Mouse (Mus musculus) neural tube, embryonic 12.5 days (tissue): Measurements from ENCODE around the gene Nin. TPM values are rescaled to one million over a fixed set of nuclear protein-coding genes. Genes with fewer than 3 reads are reported as not detected.

ENCODE experiments used
- ATAC-seq: fragments of 200-750 bp; cut with Nextera tagmentation; 2 replicates; pipeline ENCODE4 v1.8.0; 2017; ENCODE audit warnings: low read depth, mild to moderate bottlenecking, moderate TSS enrichment, moderate library complexity; ENCODE audit not compliant: low FRiP score
- H3K27ac ChIP-seq: fragments of 300-500 bp; sonication (generic); 2 replicates; pipeline ENCODE4 v1.5.1; 2016
- H3K27me3 ChIP-seq: fragments of 300-500 bp; sonication (generic); replicated peaks from 2 replicates; pipeline ENCODE4 v1.6.1; 2016; ENCODE audit warnings: mild to moderate bottlenecking
- H3K36me3 ChIP-seq: fragments of 300-500 bp; sonication (generic); 2 replicates; pipeline ENCODE4 v1.6.1; 2016; ENCODE audit warnings: mild to moderate bottlenecking
- H3K4me1 ChIP-seq: fragments of 300-500 bp; sonication (generic); 2 replicates; pipeline ENCODE4 v1.6.1; 2016
- H3K4me2 ChIP-seq: fragments of 300-500 bp; sonication (generic); replicated peaks from 2 replicates; pipeline ENCODE4 v1.6.1; 2016; ENCODE audit warnings: mild to moderate bottlenecking
- H3K4me3 ChIP-seq: fragments of 300-500 bp; sonication (generic); 2 replicates; pipeline ENCODE4 v1.5.1; 2016
- H3K9ac ChIP-seq: fragments of 300-500 bp; sonication (generic); 2 replicates; pipeline ENCODE4 v1.6.1; 2016; ENCODE audit warnings: mild to moderate bottlenecking
- H3K9me3 ChIP-seq: fragments of 300-500 bp; sonication (generic); 2 replicates; pipeline ENCODE4 v1.6.1; 2016; ENCODE audit warnings: mild to moderate bottlenecking
- WGBS: fragments of 180-500 bp; shearing (Covaris S2); methylation state at CpG from one replicate; pipeline ENCODE4 v1.1.7; 2016; 5-methylcytosine and 5-hydroxymethylcytosine counted together
- polyA plus RNA-seq: library from polyadenylated mRNA; unstranded; fragments of >200 nt; fragmentation: Nextera tagmentation; extraction: Ambion mirVana; gene quantifications from 2 replicates; pipeline ENCODE4 v1.2.1, GENCODE M21; 2016

Nin gene
- polyA plus RNA-seq, 1 experiment from 2014 or later: 18.9 TPM

DNA sequence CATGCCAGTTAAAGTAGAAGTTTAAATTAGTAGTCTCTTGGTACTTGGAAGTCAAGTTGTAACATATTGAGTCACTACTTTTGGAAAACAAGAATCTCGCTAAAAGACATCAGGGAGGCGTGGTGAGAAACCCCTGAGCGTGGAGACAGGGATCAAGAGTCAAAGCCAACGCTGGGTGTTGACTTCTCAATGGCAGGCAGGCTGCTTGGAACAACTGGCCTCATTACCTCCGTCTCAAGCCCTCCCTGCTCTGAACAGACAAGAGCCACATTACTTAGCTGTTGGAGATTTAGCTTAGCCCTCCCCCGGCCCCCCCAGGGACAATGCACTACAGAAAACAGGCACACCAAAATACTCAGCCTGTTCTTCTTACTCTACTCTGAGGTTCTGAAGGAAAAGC, 72.5 kb downstream of the Nin start:
- H3K4me2 ChIP-seq: no peak overlapping the region
- no peaks in the 10 kb centered on the region for H3K4me1 ChIP-seq
- no peak overlapping the region for H3K27ac ChIP-seq
- no peak overlapping the region for H3K4me3 ChIP-seq
- ATAC-seq: no peak
- peaks cover 67% of the 10 kb centered on the region for H3K36me3 ChIP-seq
- no peak overlapping the region for H3K9ac ChIP-seq
- 83% methylated on average over 6 of the region's 6 CpGs for WGBS
- no peaks in the 10 kb centered on the region for H3K27me3 ChIP-seq
- no peaks in the 10 kb centered on the region for H3K9me3 ChIP-seq

DNA sequence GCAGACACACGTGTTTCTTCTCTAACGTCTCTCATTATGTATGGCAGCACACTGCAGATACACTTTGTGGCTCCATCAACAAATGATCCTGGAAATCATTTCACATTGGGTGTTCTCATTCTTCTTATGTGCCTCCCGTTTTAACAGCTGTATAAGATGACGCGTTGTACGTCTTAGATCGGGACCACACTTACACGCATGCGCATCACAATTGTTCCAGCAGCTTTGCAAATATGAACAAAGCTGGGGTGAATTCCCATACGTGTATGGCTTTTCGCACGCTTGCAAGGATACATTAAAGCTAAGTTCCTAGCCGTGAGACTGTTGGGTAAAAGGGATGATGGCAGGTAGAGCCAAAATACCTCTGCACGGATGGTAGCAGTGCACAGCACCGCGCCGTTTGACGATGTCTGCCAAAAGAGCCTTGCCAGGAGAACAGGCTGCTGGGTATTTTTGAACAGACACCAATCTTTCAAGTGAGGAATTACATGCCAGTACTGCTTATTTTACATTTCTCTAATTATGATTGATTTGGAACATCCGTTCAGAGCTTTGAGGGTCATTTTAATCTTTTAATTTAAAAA, 76.7 kb downstream of the Nin start:
- no peak for ATAC-seq
- Histone ChIP-seq H3K4me2 (no peak overlapping the region), H3K4me3 (no peak overlapping the region), H3K27me3 (no peaks in the 10 kb centered on the region), H3K36me3 (peaks cover 58% of the 10 kb centered on the region), H3K9ac (no peak overlapping the region), H3K27ac (no peak overlapping the region), H3K4me1 (no peaks in the 10 kb centered on the region), H3K9me3 (no peaks in the 10 kb centered on the region)
- WGBS: 94% methylated on average over 19 of the region's 19 CpGs

DNA sequence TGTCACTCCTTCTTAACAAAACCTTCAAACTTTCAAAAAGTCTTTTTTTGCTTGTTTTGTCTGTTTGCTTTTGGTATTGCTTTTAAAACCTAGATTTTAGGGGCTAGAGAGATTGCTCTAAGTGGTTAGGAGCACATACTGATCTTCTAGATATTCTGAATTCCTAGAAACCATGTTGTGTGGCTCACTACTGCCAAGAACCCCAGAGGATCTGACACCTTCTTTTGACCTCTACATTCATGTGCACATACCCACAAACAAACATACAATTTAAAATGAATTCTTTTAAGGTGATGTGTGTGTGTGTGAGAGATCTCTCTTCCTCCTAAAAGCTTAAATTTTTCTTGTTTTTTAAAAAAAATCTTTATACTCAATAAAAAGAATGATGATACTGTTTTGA, 87.3 kb downstream of the Nin start:
- Histone ChIP-seq H3K4me1 (no peaks in the 10 kb centered on the region), H3K27ac (no peak overlapping the region), H3K4me2 (no peak overlapping the region), H3K27me3 (no peaks in the 10 kb centered on the region), H3K9ac (no peak overlapping the region), H3K9me3 (no peaks in the 10 kb centered on the region), H3K36me3 (peaks cover 70% of the 10 kb centered on the region), H3K4me3 (no peak overlapping the region)
- no peak for ATAC-seq

DNA sequence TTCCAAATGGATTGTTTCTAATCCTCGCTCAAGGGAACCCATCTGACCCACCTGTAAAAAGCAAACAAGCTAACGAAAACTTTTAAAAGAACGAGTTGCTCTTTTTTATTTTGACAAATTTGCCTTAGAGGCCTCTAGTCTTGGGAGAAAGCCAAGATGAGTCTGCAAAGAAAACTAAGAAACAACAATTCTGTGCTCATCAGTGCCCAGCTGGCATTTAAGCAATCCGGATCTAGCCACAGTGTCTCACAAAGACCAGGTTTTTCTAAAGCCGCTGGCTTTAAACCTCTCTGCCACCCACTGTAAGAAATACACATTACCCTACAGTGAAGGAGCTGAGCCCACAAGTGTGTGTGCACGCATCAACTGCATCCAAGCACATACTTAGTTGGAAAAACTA, 88.1 kb downstream of the Nin start:
- WGBS: 94% methylated on average over 6 of the region's 6 CpGs
- no peak overlapping the region for H3K4me2 ChIP-seq
- ATAC-seq: no peak
- H3K27ac ChIP-seq: no peak overlapping the region
- no peak overlapping the region for H3K9ac ChIP-seq
- no peaks in the 10 kb centered on the region for H3K9me3 ChIP-seq
- no peaks in the 10 kb centered on the region for H3K27me3 ChIP-seq
- H3K4me3 ChIP-seq: no peak overlapping the region
- H3K36me3 ChIP-seq: peaks cover 70% of the 10 kb centered on the region
- no peaks in the 10 kb centered on the region for H3K4me1 ChIP-seq

DNA sequence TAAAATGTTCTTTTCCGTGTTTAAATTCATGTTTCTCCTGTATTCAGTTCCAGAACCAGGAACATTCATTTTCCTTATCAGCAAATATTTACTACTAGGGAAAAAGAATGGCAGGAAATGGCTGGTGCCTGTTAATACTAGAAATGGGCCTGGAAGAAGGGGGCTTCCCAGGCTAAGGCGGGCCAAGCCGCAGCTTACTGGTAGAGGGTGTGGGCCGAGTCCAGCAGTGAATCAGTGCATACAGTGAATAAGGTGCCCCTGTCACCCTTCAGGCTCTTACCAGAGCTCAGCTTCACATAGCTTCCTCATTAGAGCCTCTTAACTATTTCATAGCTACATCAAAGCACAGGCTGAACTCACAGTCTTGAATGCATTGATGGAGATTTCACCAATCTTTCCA, 89.9 kb downstream of the Nin start:
- Histone ChIP-seq H3K4me2 (no peak overlapping the region), H3K9ac (no peak overlapping the region), H3K4me1 (no peaks in the 10 kb centered on the region), H3K27me3 (no peaks in the 10 kb centered on the region), H3K4me3 (no peak overlapping the region), H3K36me3 (peaks cover 76% of the 10 kb centered on the region), H3K27ac (no peak overlapping the region), H3K9me3 (no peaks in the 10 kb centered on the region)
- ATAC-seq: no peak
- WGBS: 87% methylated on average over 4 of the region's 4 CpGs

DNA sequence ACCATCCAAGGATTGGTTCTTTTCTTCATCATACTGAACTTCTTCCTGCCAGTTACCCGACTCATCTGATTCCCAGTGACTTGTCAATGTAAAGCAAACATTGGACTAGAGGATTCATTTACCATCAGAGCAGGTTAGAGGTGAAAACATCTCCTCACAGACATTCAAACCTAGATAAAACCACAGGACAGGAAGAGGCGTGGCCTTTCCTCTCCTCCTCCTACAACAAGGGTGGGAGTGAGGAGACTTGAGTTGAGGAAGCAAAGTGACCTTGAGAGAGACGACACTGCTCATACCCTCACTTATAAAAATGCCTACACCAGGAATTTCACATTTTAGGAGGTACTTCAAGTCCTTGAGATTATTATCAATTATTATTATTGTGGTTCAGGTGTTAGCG, 95.4 kb downstream of the Nin start:
- H3K4me2 ChIP-seq: no peak overlapping the region
- H3K36me3 ChIP-seq: peaks cover 68% of the 10 kb centered on the region
- no peak overlapping the region for H3K4me3 ChIP-seq
- H3K27ac ChIP-seq: no peak overlapping the region
- 86% methylated on average over 4 of the region's 4 CpGs for WGBS
- no peaks in the 10 kb centered on the region for H3K27me3 ChIP-seq
- no peak overlapping the region for H3K9ac ChIP-seq
- no peaks in the 10 kb centered on the region for H3K4me1 ChIP-seq
- no peaks in the 10 kb centered on the region for H3K9me3 ChIP-seq
- ATAC-seq: no peak

DNA sequence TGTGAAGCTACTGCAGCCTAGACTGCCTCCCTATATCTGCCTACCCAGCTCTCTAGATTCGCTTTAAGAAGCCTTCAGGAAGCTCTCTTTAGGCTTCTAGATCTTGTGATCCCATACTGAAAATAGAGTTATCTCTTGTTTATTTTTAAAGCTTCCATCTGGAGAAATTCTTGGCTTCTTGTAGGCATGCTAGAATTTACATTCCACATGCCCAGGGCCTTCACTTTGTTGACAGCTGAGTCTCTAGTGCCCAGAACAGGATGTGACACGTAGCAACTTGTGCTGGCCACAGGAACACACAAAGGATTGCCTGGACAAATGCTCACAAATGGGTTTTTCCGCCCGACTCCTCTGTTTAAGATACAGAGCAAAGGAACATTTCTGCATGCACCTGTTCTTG, 97.6 kb downstream of the Nin start:
- no peak overlapping the region for H3K4me3 ChIP-seq
- WGBS: 80% methylated on average over 4 of the region's 4 CpGs
- no peaks in the 10 kb centered on the region for H3K27me3 ChIP-seq
- H3K9me3 ChIP-seq: no peaks in the 10 kb centered on the region
- no peak overlapping the region for H3K4me2 ChIP-seq
- H3K4me1 ChIP-seq: no peaks in the 10 kb centered on the region
- no peak overlapping the region for H3K9ac ChIP-seq
- H3K27ac ChIP-seq: no peak overlapping the region
- no peak for ATAC-seq
- H3K36me3 ChIP-seq: peaks cover 62% of the 10 kb centered on the region

DNA sequence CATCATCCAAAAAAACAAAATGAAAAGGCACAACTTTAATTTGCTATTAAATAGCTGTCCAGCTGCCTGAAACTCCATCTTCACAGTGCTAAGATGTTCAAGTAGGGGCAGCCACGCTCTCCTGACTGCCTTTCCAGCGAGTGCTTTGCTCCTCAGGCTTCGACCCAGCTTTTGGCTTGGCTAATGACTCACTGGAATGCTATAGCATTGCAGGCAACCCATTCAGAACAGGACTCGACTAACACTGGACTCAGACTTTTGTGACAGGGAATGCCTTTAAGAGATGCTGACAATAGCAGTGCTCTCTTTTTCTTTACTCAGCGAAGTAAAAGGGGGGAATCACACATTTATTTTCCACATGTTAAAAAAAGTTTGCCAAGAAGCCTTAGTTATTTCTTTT, 101.8 kb downstream of the Nin start:
- no peak overlapping the region for H3K27ac ChIP-seq
- no peak for ATAC-seq
- no peak overlapping the region for H3K9ac ChIP-seq
- no peak overlapping the region for H3K4me2 ChIP-seq
- WGBS: 53% methylated on average over 5 of the region's 5 CpGs
- H3K4me1 ChIP-seq: no peaks in the 10 kb centered on the region
- H3K4me3 ChIP-seq: no peak overlapping the region
- H3K36me3 ChIP-seq: peaks cover 33% of the 10 kb centered on the region
- H3K27me3 ChIP-seq: no peaks in the 10 kb centered on the region
- no peaks in the 10 kb centered on the region for H3K9me3 ChIP-seq

DNA sequence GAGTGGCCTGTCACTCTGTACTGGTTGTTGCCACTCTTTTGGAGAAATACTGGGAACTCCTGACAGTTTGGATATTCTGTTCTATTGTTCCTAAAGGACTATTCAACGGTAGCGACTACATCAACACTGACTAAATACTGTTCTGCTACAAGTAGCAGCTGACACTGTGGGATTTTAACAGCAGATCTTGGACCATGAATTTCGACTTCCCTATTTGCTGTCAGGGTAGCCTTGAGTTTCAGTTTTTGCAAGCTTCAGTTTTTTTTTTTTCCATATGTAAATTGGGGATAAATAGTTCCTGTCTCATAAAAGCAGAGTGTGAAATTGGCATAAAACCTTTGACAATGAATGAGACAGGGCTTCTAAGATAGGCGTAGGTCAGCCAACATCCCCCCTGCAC, 103.2 kb downstream of the Nin start:
- no peak for ATAC-seq
- Histone ChIP-seq H3K4me1 (no peaks in the 10 kb centered on the region), H3K27me3 (no peaks in the 10 kb centered on the region), H3K36me3 (peaks cover 22% of the 10 kb centered on the region), H3K9ac (no peak overlapping the region), H3K9me3 (no peaks in the 10 kb centered on the region), H3K27ac (no peak overlapping the region), H3K4me3 (no peak overlapping the region), H3K4me2 (no peak overlapping the region)
- 90% methylated on average over 4 of the region's 4 CpGs for WGBS

DNA sequence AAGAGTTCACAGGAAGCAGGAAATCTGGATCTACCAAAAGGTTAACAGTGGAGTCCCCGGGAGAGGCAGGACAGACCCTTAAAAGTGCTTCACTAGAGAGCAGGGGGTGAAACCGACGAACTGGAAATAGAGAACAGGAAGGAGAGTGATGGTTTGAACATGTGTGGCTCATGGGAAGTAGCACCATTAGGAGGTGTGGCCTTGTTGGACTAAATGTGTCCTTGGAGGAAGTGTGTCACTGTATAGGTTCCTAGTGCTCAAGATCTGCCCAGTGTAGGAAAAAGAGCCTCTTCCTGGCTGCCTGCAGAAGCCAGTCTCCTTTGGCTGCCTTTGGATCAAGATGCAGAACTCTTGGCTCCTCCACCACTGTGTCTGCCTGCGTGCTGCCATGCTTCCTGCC, 108.4 kb downstream of the Nin start:
- no peak overlapping the region for H3K9ac ChIP-seq
- H3K4me2 ChIP-seq: no peak overlapping the region
- WGBS: 80% methylated on average over 4 of the region's 4 CpGs
- no peak overlapping the region for H3K4me3 ChIP-seq
- no peak overlapping the region for H3K27ac ChIP-seq
- H3K27me3 ChIP-seq: no peaks in the 10 kb centered on the region
- no peaks in the 10 kb centered on the region for H3K4me1 ChIP-seq
- ATAC-seq: no peak
- no peaks in the 10 kb centered on the region for H3K36me3 ChIP-seq
- H3K9me3 ChIP-seq: no peaks in the 10 kb centered on the region

DNA sequence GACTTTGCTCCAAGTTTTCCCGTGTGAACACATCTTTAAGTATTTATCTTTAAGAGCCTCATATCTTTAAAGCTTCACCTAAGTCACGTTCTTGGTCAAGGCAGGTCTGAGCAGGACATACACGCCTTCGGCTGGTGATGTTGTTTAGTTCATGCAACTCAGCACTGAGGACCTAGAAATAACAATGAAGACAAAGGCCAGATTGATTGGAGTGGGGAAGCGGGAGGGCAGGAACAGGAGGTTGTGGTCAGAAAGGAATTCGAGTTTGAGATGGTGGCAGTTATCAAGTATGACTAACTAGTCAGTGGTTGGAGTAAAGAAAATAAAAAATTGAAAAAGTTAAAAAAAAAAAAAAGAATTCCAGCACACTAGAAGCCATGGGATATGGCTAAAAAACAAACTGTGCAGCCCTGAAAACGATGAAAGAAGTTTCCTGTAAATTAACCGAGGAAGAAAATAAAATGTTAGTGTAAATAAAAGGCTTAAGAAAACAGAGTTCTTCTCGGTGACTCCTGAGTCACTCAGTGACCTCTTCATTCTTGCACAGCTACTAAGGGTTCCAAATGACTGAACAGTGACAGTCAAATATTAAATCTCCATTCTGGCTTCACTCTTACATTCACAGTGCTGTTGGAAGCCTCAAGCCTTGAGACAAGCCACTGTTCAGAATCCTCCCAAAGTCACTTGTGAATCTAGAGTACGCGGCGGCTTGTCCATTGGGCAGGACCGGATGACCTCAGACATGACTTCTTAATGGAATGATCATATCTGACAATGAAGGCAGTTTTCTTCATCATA, 115.1 kb downstream of the Nin start:
- Histone ChIP-seq H3K4me1 (no peaks in the 10 kb centered on the region), H3K4me3 (no peak overlapping the region), H3K27me3 (no peaks in the 10 kb centered on the region), H3K4me2 (no peak overlapping the region), H3K9ac (no peak overlapping the region), H3K27ac (no peak overlapping the region), H3K36me3 (no peaks in the 10 kb centered on the region), H3K9me3 (no peaks in the 10 kb centered on the region)
- 88% methylated on average over 13 of the region's 13 CpGs for WGBS
- no peak for ATAC-seq

DNA sequence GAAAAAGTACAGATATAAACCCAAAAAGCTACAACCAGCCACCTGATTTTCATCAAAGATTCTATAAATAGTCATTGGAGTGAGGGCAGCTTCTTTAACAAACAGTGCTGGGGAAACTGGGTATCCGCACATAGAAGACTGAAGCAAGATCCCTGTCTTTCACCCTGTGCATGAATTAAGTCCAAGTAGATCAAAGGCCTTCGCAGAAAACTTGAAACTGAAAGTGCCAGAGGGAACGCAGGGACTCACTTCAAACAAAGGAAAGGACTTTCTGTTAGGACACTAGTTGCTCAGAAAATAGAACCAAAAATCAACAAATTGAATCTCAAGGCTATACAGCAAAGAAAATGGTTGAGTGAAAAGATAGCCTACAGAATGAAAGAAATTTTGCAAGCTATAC, 118.1 kb downstream of the Nin start:
- Histone ChIP-seq H3K9me3 (no peaks in the 10 kb centered on the region), H3K4me3 (no peak overlapping the region)

More for the DNA sequence above, 118.1 kb downstream of the Nin start:
- Histone ChIP-seq H3K4me2 (no peak overlapping the region), H3K36me3 (no peaks in the 10 kb centered on the region), H3K4me1 (no peaks in the 10 kb centered on the region), H3K27ac (no peak overlapping the region), H3K9ac (no peak overlapping the region), H3K27me3 (no peaks in the 10 kb centered on the region)
- 83% methylated on average over 3 of the region's 3 CpGs for WGBS
- no peak for ATAC-seq
